Mouse (Mus musculus) embryonic fibroblast, embryonic 13.5 days (primary cell): ENCODE measurements around the gene Phgr1.

ENCODE experiments used
- CTCF ChIP-seq: IDR thresholded peaks from 2 replicates; pipeline ENCODE4 v1.5.1; 2011; ENCODE audit warnings: mild to moderate bottlenecking, control low read depth, low read length, moderate library complexity, borderline replicate concordance; ENCODE audit not compliant: insufficient read depth
- POLR2A ChIP-seq: IDR thresholded peaks from 2 replicates; pipeline ENCODE4 v1.6.1; 2011; ENCODE audit warnings: low read depth, mild to moderate bottlenecking, control low read depth, low read length, moderate library complexity

- TF ChIP-seq POLR2A: no peak
- no peak for TF ChIP-seq CTCF
Measured at GRCm38 (mm10) chr2:118728337-118728736, 44.2 kb upstream of the Phgr1 start, which contains the start of gene Plcb2.
